14 mouse cellular contexts compared by ENCODE assay signal in genomic region chrX:10518510-10518909, GRCm38 (mm10). TPM values are rescaled to one million over a fixed set of nuclear protein-coding genes. Genes with fewer than 3 reads are reported as not detected.
DNase-seq lines count a peak whose midpoint lies in the region; ATAC-seq and TF ChIP-seq lines count a peak whose summit lies in the region.
"Had no signal": no experiment of that assay in that cellular context is flagged by ENCODE, and none has a peak within 500 bp of the region (broad histone marks: within the 10 kb centered on the region; RNA-seq: fewer than 3 reads in every experiment).

No protein-coding gene starts in this region.

- H3K9me3 ChIP-seq in hindbrain, embryonic 15.5 days: no peaks in the 10 kb centered on the region
- H3K9me3 ChIP-seq in hindbrain, embryonic 12.5 days (replicated peaks): no peaks in the 10 kb centered on the region
- no peaks in the 10 kb centered on the region for H3K9me3 ChIP-seq in neural tube, embryonic 13.5 days
- no peaks in the 10 kb centered on the region for H3K9me3 ChIP-seq in neural tube, embryonic 15.5 days (replicated peaks)
- H3K9me3 ChIP-seq: G1E; lung, embryonic 15.5 days had no signal

- H3K4me1 ChIP-seq in heart, adult 2 months (ENCODE audit: control insufficient read depth, insufficient read depth, low read length): peaks cover 2% of the 10 kb centered on the region
- H3K4me1 ChIP-seq in hindbrain, embryonic 15.5 days (replicated peaks): no peaks in the 10 kb centered on the region
- H3K4me1 ChIP-seq in hindbrain, embryonic 12.5 days: no peaks in the 10 kb centered on the region
- peaks cover 21% of the 10 kb centered on the region for H3K4me1 ChIP-seq in neural tube, embryonic 13.5 days (replicated peaks)
- no peaks in the 10 kb centered on the region for H3K4me1 ChIP-seq in neural tube, embryonic 15.5 days
- H3K4me1 ChIP-seq: lung, embryonic 15.5 days had no signal

- intact Hi-C loops in heart, adult 2 months (cut with DNase I): no loop called here
- intact Hi-C loops in left cerebral cortex, adult 2 months (cut with DNase I): no loop called here

- peak overlapping the region; percentile 53 for H3K27ac ChIP-seq in heart, adult 2 months
- 0 out of 2 replicates have a peak overlapping the region, but pooled peaks have one; percentile 20 for H3K27ac ChIP-seq in hindbrain, embryonic 15.5 days (replicated peaks)
- no peak overlapping the region for H3K27ac ChIP-seq in hindbrain, embryonic 12.5 days
- no peak overlapping the region; the same call in 1 of the 2 replicates for H3K27ac ChIP-seq in neural tube, embryonic 13.5 days (replicated peaks)
- no peak overlapping the region for H3K27ac ChIP-seq in neural tube, embryonic 15.5 days (replicated peaks)
- H3K27ac ChIP-seq in left cerebral cortex, adult 2 months: no peak overlapping the region
- H3K27ac ChIP-seq: lung, embryonic 15.5 days had no signal

- peaks cover 8% of the 10 kb centered on the region for H3K36me3 ChIP-seq in heart, adult 2 months (ENCODE audit: control insufficient read depth, insufficient read depth, low read length)
- no peaks in the 10 kb centered on the region for H3K36me3 ChIP-seq in hindbrain, embryonic 15.5 days
- H3K36me3 ChIP-seq in hindbrain, embryonic 12.5 days: no peaks in the 10 kb centered on the region
- no peaks in the 10 kb centered on the region for H3K36me3 ChIP-seq in neural tube, embryonic 13.5 days
- no peaks in the 10 kb centered on the region for H3K36me3 ChIP-seq in neural tube, embryonic 15.5 days
- H3K36me3 ChIP-seq: G1E; lung, embryonic 15.5 days had no signal

- 25% methylated on average over 5 of the region's 5 CpGs for WGBS in heart, adult 2 months
- WGBS in hindbrain, embryonic 15.5 days: 39% methylated on average over 5 of the region's 5 CpGs
- 30% methylated on average over 5 of the region's 5 CpGs for WGBS in hindbrain, embryonic 12.5 days
- WGBS in neural tube, embryonic 13.5 days: 34% methylated on average over 5 of the region's 5 CpGs
- 49% methylated on average over 5 of the region's 5 CpGs for WGBS in neural tube, embryonic 15.5 days

- no peak for ATAC-seq in hindbrain, embryonic 15.5 days (ENCODE audit: low FRiP score, low read depth)
- ATAC-seq in hindbrain, embryonic 12.5 days (ENCODE audit: low FRiP score): no peak
- peak; percentile 11; the same call in 1 of the 2 replicates for ATAC-seq in neural tube, embryonic 13.5 days (ENCODE audit: low read depth)
- no peak for ATAC-seq in neural tube, embryonic 15.5 days (ENCODE audit: low FRiP score)

- 0 out of 2 replicates have a peak overlapping the region, but pooled peaks have one; percentile 34 for H3K9ac ChIP-seq in heart, adult 2 months (ENCODE audit: low read depth, low read length)
- no peak overlapping the region for H3K9ac ChIP-seq in hindbrain, embryonic 15.5 days
- no peak overlapping the region for H3K9ac ChIP-seq in hindbrain, embryonic 12.5 days
- H3K9ac ChIP-seq in neural tube, embryonic 13.5 days: no peak overlapping the region
- no peak overlapping the region for H3K9ac ChIP-seq in neural tube, embryonic 15.5 days (replicated peaks)
- H3K9ac ChIP-seq: lung, embryonic 15.5 days had no signal

- no peak for TF ChIP-seq CTCF in heart, adult 2 months (IDR thresholded peaks at IDR 0.05)
- TF ChIP-seq CTCF in left cerebral cortex, adult 2 months (IDR thresholded peaks at IDR 0.05): no peak

- H3K4me3 ChIP-seq in heart, adult 2 months: no peak overlapping the region
- no peak overlapping the region for H3K4me3 ChIP-seq in hindbrain, embryonic 15.5 days
- H3K4me3 ChIP-seq in hindbrain, embryonic 12.5 days: no peak overlapping the region
- no peak overlapping the region for H3K4me3 ChIP-seq in neural tube, embryonic 13.5 days
- H3K4me3 ChIP-seq in neural tube, embryonic 15.5 days (replicated peaks): no peak overlapping the region
- H3K4me3 ChIP-seq in left cerebral cortex, adult 2 months: no peak overlapping the region
- H3K4me3 ChIP-seq: lung, embryonic 15.5 days had no signal

- H3K27me3 ChIP-seq in heart, adult 2 months (ENCODE audit: control insufficient read depth, insufficient read depth, low read length): no peaks in the 10 kb centered on the region
- no peaks in the 10 kb centered on the region for H3K27me3 ChIP-seq in hindbrain, embryonic 15.5 days
- H3K27me3 ChIP-seq in hindbrain, embryonic 12.5 days: no peaks in the 10 kb centered on the region
- no peaks in the 10 kb centered on the region for H3K27me3 ChIP-seq in neural tube, embryonic 13.5 days
- no peaks in the 10 kb centered on the region for H3K27me3 ChIP-seq in neural tube, embryonic 15.5 days (replicated peaks)
- H3K27me3 ChIP-seq: lung, embryonic 15.5 days had no signal

- H3K79me2 ChIP-seq in heart, adult 2 months (replicated peaks; ENCODE audit: control insufficient read depth, insufficient read depth, low read length): no peaks in the 10 kb centered on the region

- TF ChIP-seq EP300 in heart, adult 2 months (IDR thresholded peaks at IDR 0.05; ENCODE audit: insufficient read depth, low read depth, low read length): no peak

- TF ChIP-seq POLR2A in heart, adult 2 months (IDR thresholded peaks at IDR 0.05; ENCODE audit: insufficient read depth, low read depth, low read length): no peak

- no peak overlapping the region for H3K4me2 ChIP-seq in hindbrain, embryonic 15.5 days
- H3K4me2 ChIP-seq in hindbrain, embryonic 12.5 days (replicated peaks): no peak overlapping the region
- H3K4me2 ChIP-seq in neural tube, embryonic 13.5 days: no peak overlapping the region
- no peak overlapping the region for H3K4me2 ChIP-seq in neural tube, embryonic 15.5 days
- H3K4me2 ChIP-seq: lung, embryonic 15.5 days had no signal

- DNase-seq in heart, adult 2 months: no peak
- no peak for DNase-seq in heart, adult 9 months (ENCODE audit: low spot score in 2 of 2)
- DNase-seq in left cerebral cortex, adult 2 months (ENCODE audit: extremely low spot score in 1 of 2, low spot score in 2 of 2): no peak
- DNase-seq: adrenal gland, postnatal 25 days; cerebellum, postnatal 14 days; kidney, adult 8-10 months; layer of hippocampus, adult 9-11 months had no signal

RNA-seq across cellular contexts. Expression of gene Tspan7, which starts 33.6 kb away (rescaled TPM):
- total RNA-seq in heart, adult 2 months (2021): 100 to 1,000 TPM; 120 to 128 TPM
- polyA plus RNA-seq in heart, adult 2 months (2012; rRNA removed): 150 and 197 TPM in 2 replicates
- 450 and 485 TPM in 2 replicates for polyA plus RNA-seq in hindbrain, embryonic 15.5 days (2015; fragmentation: Nextera tagmentation; extraction: Ambion mirVana)
- polyA plus RNA-seq in hindbrain, embryonic 12.5 days (2016; fragmentation: Nextera tagmentation; extraction: Ambion mirVana): 98.0 and 106 TPM in 2 replicates
- 248 and 253 TPM in 2 replicates for polyA plus RNA-seq in neural tube, embryonic 13.5 days (2015; fragmentation: Nextera tagmentation; extraction: Ambion mirVana)
- polyA plus RNA-seq in neural tube, embryonic 15.5 days (2015; fragmentation: Nextera tagmentation; extraction: Ambion mirVana): 451 and 492 TPM in 2 replicates
- 1,000 to 10,000 TPM; 1,252 to 1,385 TPM for total RNA-seq in left cerebral cortex, adult 2 months (2021)
- total RNA-seq: granulocyte monocyte progenitor cell, adult 5-6 weeks had no signal
- polyA plus RNA-seq: G1E had no signal

Comparison
In these comparisons a context has a peak if more than half of its experiments do, and no peak if none do; other contexts are left out.
1. H3K27ac ChIP-seq: peak in heart, adult 2 months (single experiment) and hindbrain, embryonic 15.5 days (single experiment); none in hindbrain, embryonic 12.5 days (single experiment), neural tube, embryonic 13.5 days (single experiment), neural tube, embryonic 15.5 days (single experiment) and left cerebral cortex, adult 2 months (single experiment).